Mouse (Mus musculus): Measurements from ENCODE around the gene Fam187b. TPM values are rescaled to one million over a fixed set of nuclear protein-coding genes. Genes with fewer than 3 reads are reported as not detected.
A peak's percentile ranks its signal among the peaks of the same experiment; 100 is the strongest.
"Not testable (repeated sequence)": the region's sequence is repeated elsewhere in the genome, so short reads cannot be mapped to it uniquely, and the experiment has no call there.

The Fam187b gene
- 6.5 and 7.5 TPM in 2 replicates for polyA plus RNA-seq (2015; fragmentation: Nextera tagmentation; extraction: Ambion mirVana)

DNA sequence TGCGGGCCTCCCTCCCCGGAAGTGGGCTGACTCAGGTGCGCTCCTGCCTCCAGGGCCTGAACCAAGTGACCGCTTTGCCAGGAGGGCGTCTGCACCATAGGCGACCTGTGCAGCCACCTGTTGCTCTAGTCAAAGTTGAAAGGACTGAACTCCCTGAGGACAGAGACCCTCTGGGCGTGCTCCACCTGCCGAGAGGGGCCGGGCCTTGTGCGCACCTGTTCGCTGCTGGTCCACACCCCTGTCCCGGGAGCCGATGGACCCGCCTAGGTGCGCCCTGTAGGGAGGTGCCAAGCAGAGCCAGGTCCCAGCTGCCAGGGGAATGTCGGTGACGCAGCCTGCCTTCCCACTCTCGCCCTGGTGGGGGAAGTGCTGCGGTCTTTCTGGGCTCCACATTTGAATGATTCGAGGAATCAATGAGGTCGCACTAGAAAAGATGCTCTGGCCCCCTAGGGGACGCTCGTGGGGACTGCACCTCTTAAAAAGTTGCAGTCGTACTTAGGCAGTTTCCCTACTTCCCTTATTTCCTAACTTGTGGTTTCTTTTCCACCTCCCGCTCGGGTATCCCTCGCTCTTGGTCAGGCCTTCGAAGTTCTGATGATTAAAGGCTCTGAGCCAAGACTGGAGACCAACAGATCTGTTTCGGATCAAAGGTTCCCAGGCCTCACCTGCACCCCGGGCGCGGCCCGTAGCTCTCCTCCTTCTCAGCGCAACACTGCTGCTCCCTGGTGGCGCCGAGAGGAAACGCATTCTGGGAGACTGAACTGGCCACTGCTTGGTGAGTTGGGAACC lies at the start of gene Fam187b:
TSS of gene Fam187b (plus strand) at position 290 of the 789 bp plus-strand sequence.
- H3K36me3 ChIP-seq (ENCODE audit: control insufficient read depth, insufficient read depth, low read length), result 0 out of 2 replicates have a peak, but pooled peaks cover 3% of the 10 kb centered on the region
- H3K9me3 ChIP-seq (ENCODE audit: control insufficient read depth, low read length), result no peaks in the 10 kb centered on the region
- H3K27ac ChIP-seq (ENCODE audit: low read length), result peak within 1 kb of the TSS; percentile 96
- peak; percentile 93 for ATAC-seq (ENCODE audit: low read depth)
- H3K9ac ChIP-seq (ENCODE audit: low read length), result peak within 1 kb of the TSS; percentile 74
- under 1% methylated on average over 37 of the region's 37 CpGs for WGBS
- H3K4me2 ChIP-seq (ENCODE audit: low read depth, low read length), result peak within 1 kb of the TSS; percentile 65
- H3K4me1 ChIP-seq (replicated peaks; ENCODE audit: control insufficient read depth, insufficient read depth, low read length), result peaks cover 6% of the 10 kb centered on the region
- H3K27me3 ChIP-seq (ENCODE audit: control insufficient read depth, insufficient read depth, low read depth, low read length), result peaks cover 15% of the 10 kb centered on the region
- peak within 1 kb of the TSS; percentile 62 for H3K4me3 ChIP-seq (ENCODE audit: low read length)

DNA sequence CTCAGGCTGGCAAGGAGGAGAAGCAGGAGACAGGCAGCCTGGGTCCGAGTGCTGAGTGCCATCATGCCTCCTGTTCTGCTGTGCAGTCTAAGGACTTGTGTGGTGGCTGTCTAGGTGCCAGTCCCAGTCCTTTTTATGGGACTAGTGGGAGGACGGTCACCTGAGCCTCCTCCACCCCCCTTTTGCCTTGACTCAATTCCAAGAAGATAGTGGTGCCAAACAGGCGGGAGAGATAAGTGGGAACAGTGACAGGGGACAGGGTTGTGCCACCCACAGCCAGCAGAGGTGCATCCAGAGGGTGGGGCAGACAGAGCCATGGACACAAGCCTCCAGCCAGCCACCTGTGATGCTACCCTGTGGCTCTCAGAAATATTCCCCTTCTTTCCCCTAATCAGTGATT lies 49.5 kb upstream of the Fam187b start:
- Histone ChIP-seq H3K9ac (ENCODE audit: low read length) (no peak overlapping the region), H3K27me3 (ENCODE audit: control insufficient read depth, insufficient read depth, low read depth, low read length) (no peaks in the 10 kb centered on the region), H3K4me2 (ENCODE audit: low read depth, low read length) (no peak overlapping the region), H3K36me3 (ENCODE audit: control insufficient read depth, insufficient read depth, low read length) (no peaks in the 10 kb centered on the region), H3K4me3 (ENCODE audit: low read length) (no peak overlapping the region), H3K4me1 (replicated peaks; ENCODE audit: control insufficient read depth, insufficient read depth, low read length) (no peaks in the 10 kb centered on the region), H3K27ac (ENCODE audit: low read length) (no peak overlapping the region), H3K9me3 (ENCODE audit: control insufficient read depth, low read length) (no peaks in the 10 kb centered on the region)
- no peak for ATAC-seq (ENCODE audit: low read depth)
- WGBS, result 46% methylated on average over 3 of the region's 3 CpGs

DNA sequence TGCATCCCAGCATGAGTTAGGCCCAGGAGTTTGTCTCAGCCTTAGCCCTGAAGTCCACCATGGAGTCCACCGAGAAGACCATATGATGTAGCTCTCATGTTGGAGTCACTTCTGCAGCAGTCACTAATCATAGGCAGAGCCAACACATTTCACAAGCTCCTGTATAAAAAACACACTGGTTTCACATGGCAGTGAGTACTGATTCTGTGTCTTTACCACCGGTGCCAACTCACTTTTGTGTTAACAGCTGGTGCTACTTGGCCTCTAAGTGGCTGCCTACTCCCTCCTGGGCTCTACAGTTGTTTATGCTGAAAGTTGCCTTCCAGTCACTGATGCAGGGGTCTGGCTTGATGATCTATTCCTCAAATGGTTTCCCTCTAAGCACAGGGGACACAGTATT lies 49.0 kb upstream of the Fam187b start, which contains the start of gene Hamp2:
TSS of gene Hamp2 (minus strand) at position 101 of the 400 bp plus-strand sequence.
- H3K9me3 ChIP-seq (ENCODE audit: control insufficient read depth, low read length); H3K4me1 ChIP-seq (replicated peaks; ENCODE audit: control insufficient read depth, insufficient read depth, low read length); H3K4me3 ChIP-seq (ENCODE audit: low read length); ATAC-seq (ENCODE audit: low read depth); H3K36me3 ChIP-seq (ENCODE audit: control insufficient read depth, insufficient read depth, low read length); H3K27me3 ChIP-seq (ENCODE audit: control insufficient read depth, insufficient read depth, low read depth, low read length); H3K4me2 ChIP-seq (ENCODE audit: low read depth, low read length); H3K9ac ChIP-seq (ENCODE audit: low read length); H3K27ac ChIP-seq (ENCODE audit: low read length): not testable (repeated sequence)
- 75% methylated on average over 2 of the region's 2 CpGs for WGBS

DNA sequence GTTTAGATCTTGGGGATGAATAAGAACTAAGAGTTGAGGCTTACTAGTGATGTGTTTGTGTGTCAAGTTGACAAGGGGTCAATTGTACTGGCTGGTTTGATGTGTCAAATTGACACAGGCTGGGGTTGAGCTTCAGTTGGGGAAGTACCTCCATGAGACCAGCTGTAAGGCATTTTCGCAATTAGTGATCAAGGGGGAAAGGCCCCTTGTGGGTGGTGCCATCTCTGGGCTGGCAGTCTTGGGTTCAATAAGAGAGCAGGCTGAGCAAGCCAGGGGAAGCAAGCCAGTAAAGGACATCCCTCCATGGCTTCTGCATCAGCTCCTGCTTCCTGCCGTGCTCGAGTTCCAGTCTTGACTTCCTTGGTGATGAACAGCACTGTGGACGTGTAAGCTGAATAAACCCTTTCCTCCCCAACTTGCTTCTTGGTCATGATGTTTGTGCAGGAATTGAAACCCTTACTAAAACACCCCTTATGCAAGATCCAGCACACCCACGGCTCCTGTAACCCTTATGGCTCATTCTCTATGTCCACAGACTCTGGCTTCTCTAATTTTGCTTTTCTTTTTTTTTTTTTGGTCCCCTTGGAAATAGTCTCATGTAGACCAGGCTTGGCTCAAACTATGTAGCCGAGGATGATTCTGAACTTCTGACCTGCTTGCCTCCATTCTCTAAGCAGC lies 38.0 kb upstream of the Fam187b start:
- not testable (repeated sequence) for H3K4me2 ChIP-seq (ENCODE audit: low read depth, low read length); ATAC-seq (ENCODE audit: low read depth)
- 53% methylated on average over 6 of the region's 6 CpGs for WGBS

DNA sequence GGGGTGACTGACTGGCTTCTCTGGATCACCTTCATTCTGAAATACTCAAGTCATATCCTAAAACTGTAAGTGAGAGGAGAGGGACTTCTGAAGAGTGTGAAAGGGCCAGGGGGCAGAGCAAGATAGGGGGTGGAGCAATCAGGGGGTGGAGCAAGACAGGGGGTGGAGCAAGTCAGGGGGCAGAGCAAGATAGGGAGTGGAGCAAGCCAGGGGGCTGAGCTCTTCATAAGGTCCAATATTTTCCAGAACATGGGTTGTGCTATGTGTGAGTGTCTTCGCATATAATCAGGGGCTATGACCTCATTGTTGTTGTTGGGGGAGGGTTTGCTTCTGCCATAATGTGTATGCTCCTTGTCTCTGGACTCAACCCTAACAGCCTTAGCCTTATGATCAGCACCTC lies 33.5 kb upstream of the Fam187b start:
- ATAC-seq (ENCODE audit: low read depth), result not testable (repeated sequence)

More for the DNA sequence above, 38.0 kb upstream of the Fam187b start:
- H3K4me1 ChIP-seq (replicated peaks; ENCODE audit: control insufficient read depth, insufficient read depth, low read length); H3K4me3 ChIP-seq (ENCODE audit: low read length); H3K27me3 ChIP-seq (ENCODE audit: control insufficient read depth, insufficient read depth, low read depth, low read length); H3K9me3 ChIP-seq (ENCODE audit: control insufficient read depth, low read length); H3K27ac ChIP-seq (ENCODE audit: low read length); H3K36me3 ChIP-seq (ENCODE audit: control insufficient read depth, insufficient read depth, low read length); H3K9ac ChIP-seq (ENCODE audit: low read length): not testable (repeated sequence)

DNA sequence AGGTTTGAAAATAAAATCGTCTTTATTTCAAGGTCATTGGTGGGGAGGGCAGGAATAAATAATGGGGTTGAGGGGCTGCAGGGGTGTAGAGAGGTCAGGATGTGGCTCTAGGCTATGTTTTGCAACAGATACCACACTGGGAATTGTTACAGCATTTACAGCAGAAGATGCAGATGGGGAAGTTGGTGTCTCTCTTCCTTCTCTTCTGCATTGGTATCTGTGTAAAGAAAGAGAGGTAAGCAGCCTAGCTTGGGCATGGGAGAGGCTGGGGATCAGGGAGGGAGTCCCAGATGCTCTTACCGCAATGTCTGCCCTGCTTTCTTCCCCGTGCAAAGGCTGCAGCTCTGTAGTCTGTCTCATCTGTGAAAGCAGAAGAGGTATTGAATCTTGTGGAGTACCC lies 31.2 kb upstream of the Fam187b start:
- H3K36me3 ChIP-seq (ENCODE audit: control insufficient read depth, insufficient read depth, low read length); H3K4me3 ChIP-seq (ENCODE audit: low read length); H3K27me3 ChIP-seq (ENCODE audit: control insufficient read depth, insufficient read depth, low read depth, low read length); ATAC-seq (ENCODE audit: low read depth); H3K4me1 ChIP-seq (replicated peaks; ENCODE audit: control insufficient read depth, insufficient read depth, low read length); H3K27ac ChIP-seq (ENCODE audit: low read length); H3K9me3 ChIP-seq (ENCODE audit: control insufficient read depth, low read length); H3K4me2 ChIP-seq (ENCODE audit: low read depth, low read length); H3K9ac ChIP-seq (ENCODE audit: low read length): not testable (repeated sequence)
- 45% methylated on average over 3 of the region's 3 CpGs for WGBS

More for the DNA sequence above, 33.5 kb upstream of the Fam187b start:
- not testable (repeated sequence) for H3K4me2 ChIP-seq (ENCODE audit: low read depth, low read length); H3K4me1 ChIP-seq (replicated peaks; ENCODE audit: control insufficient read depth, insufficient read depth, low read length); H3K27me3 ChIP-seq (ENCODE audit: control insufficient read depth, insufficient read depth, low read depth, low read length); H3K9ac ChIP-seq (ENCODE audit: low read length); H3K36me3 ChIP-seq (ENCODE audit: control insufficient read depth, insufficient read depth, low read length); H3K4me3 ChIP-seq (ENCODE audit: low read length); H3K27ac ChIP-seq (ENCODE audit: low read length); H3K9me3 ChIP-seq (ENCODE audit: control insufficient read depth, low read length)
- WGBS, result 73% methylated on average over 1 of the region's 1 CpGs

DNA sequence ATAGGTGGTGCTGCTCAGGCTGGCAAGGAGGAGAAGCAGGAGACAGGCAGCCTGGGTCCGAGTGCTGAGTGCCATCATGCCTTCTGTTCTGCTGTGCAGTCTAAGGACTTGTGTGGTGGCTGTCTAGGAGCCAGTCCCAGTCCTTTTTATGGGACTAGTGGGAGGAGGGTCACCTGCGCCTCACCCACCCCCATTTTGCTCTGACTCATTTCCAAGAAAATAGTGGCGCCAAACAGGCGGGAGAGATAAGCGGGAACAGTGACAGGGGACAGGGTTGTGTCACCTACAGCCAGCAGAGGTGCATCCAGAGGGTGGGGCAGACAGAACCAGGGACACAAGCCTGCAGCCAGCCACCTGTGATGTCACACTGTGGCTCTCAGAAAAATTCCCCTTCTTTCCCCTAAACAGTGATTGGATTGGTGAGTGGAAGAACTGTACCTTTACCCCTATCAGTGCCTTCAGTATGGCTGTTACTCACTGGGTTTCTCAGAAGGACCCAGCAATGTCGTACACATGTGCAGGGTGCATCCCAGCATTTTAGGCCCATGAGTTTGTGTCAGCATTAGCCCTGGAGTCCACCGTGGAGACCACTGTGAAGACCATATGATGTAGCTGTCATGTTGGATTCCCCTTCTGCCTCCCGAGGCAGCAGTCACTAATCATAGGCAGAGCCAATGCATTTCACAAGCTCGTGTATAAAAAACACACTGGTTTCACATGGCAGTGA lies 29.5 kb upstream of the Fam187b start, which contains the start of gene Hamp:
TSS of gene Hamp (minus strand) at position 124 of the 727 bp plus-strand sequence.
- no peak for ATAC-seq (ENCODE audit: low read depth)
- Histone ChIP-seq H3K4me2 (ENCODE audit: low read depth, low read length) (no peak within 1 kb of the TSS), H3K4me3 (ENCODE audit: low read length) (no peak within 1 kb of the TSS), H3K27me3 (ENCODE audit: control insufficient read depth, insufficient read depth, low read depth, low read length) (no peaks in the 10 kb centered on the region), H3K9me3 (ENCODE audit: control insufficient read depth, low read length) (no peaks in the 10 kb centered on the region), H3K27ac (ENCODE audit: low read length) (no peak within 1 kb of the TSS), H3K36me3 (ENCODE audit: control insufficient read depth, insufficient read depth, low read length) (peaks cover under 1% of the 10 kb centered on the region; the same call in 1 of the 2 replicates), H3K9ac (ENCODE audit: low read length) (no peak within 1 kb of the TSS), H3K4me1 (replicated peaks; ENCODE audit: control insufficient read depth, insufficient read depth, low read length) (no peaks in the 10 kb centered on the region)
- WGBS, result 53% methylated on average over 9 of the region's 9 CpGs

DNA sequence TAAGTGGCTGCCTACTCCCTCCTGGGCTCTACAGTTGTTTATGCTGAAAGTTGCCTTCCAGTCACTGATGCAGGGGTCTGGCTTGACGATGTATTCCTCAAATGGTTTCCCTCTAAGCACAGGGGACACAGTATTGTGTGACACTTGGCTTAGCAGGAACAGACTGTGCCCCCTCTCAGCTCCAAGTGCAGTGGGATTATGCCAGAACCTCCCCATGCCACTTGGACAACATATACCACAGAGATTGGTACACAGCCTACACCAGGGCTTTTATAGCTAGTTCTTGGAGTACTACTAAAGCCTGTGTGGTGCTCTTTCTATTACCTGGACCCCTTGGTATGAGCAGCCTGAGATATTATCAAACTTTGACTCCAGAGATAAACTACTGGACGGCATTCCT lies 28.9 kb upstream of the Fam187b start:
- not testable (repeated sequence) for H3K27me3 ChIP-seq (ENCODE audit: control insufficient read depth, insufficient read depth, low read depth, low read length); H3K4me1 ChIP-seq (replicated peaks; ENCODE audit: control insufficient read depth, insufficient read depth, low read length); H3K9me3 ChIP-seq (ENCODE audit: control insufficient read depth, low read length); H3K4me3 ChIP-seq (ENCODE audit: low read length); ATAC-seq (ENCODE audit: low read depth); H3K4me2 ChIP-seq (ENCODE audit: low read depth, low read length); H3K27ac ChIP-seq (ENCODE audit: low read length); H3K36me3 ChIP-seq (ENCODE audit: control insufficient read depth, insufficient read depth, low read length); H3K9ac ChIP-seq (ENCODE audit: low read length)
- WGBS, result 41% methylated on average over 2 of the region's 2 CpGs

DNA sequence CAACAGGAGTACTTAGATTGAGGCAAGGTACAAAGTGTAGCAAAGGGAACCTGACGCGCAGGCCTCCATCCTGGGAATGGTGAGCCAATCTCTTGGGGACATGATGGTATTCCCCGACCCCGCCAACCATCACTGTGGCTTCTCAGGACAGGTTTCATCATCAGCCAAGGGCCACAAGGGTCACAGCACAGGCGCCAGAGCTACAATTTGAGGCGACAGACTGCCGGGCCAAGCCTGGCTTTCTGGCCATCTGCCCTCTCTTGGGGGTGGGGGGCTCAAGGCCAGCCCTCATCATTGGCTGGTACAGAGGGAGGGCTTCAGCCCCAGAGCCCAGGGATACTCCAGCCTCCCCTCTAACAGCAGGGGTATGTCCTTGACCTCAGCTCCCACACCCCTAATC lies 28.1 kb upstream of the Fam187b start:
- not testable (repeated sequence) for H3K4me3 ChIP-seq (ENCODE audit: low read length); H3K4me1 ChIP-seq (replicated peaks; ENCODE audit: control insufficient read depth, insufficient read depth, low read length); H3K9ac ChIP-seq (ENCODE audit: low read length); ATAC-seq (ENCODE audit: low read depth); H3K4me2 ChIP-seq (ENCODE audit: low read depth, low read length); H3K27ac ChIP-seq (ENCODE audit: low read length); H3K9me3 ChIP-seq (ENCODE audit: control insufficient read depth, low read length); H3K27me3 ChIP-seq (ENCODE audit: control insufficient read depth, insufficient read depth, low read depth, low read length); H3K36me3 ChIP-seq (ENCODE audit: control insufficient read depth, insufficient read depth, low read length)
- 84% methylated on average over 7 of the region's 7 CpGs for WGBS

All from lung, embryonic 16.5 days (tissue).